Mouse (Mus musculus): ENCODE measurements around the gene Enox2.
A peak's percentile ranks its signal among the peaks of the same experiment; 100 is the strongest.
"Not testable (repeated sequence)": the region's sequence is repeated elsewhere in the genome, so short reads cannot be mapped to it uniquely, and the experiment has no call there.

The Enox2 gene

GRCm38 (mm10) chrX:49287700-49288563 is at the start of gene Enox2:
Gene Enox2 (minus strand): TSS chrX:49288259.
- DNase-seq (ENCODE audit: low spot score), result peak; percentile 83

- DNase-seq (ENCODE audit: low spot score), result no peak
Observed at GRCm38 (mm10) chrX:49309496-49309895, 21.4 kb upstream of the Enox2 start.

- DNase-seq (ENCODE audit: low spot score), result no peak
Observed at GRCm38 (mm10) chrX:49306659-49307058, 18.6 kb upstream of the Enox2 start.

- DNase-seq (ENCODE audit: low spot score), result no peak
Observed at GRCm38 (mm10) chrX:49279918-49280586, 8.0 kb downstream of the Enox2 start.

GRCm38 (mm10) chrX:49273487-49274042 is 14.5 kb downstream of the Enox2 start:
- no peak for DNase-seq (ENCODE audit: low spot score)

- no peak for DNase-seq (ENCODE audit: low spot score)
Observed at GRCm38 (mm10) chrX:49250816-49251215, 37.2 kb downstream of the Enox2 start.

GRCm38 (mm10) chrX:49225792-49226426 is 62.1 kb downstream of the Enox2 start:
- DNase-seq (ENCODE audit: low spot score), result no peak

- no peak for DNase-seq (ENCODE audit: low spot score)
Observed at GRCm38 (mm10) chrX:49216422-49216821, 71.6 kb downstream of the Enox2 start.

GRCm38 (mm10) chrX:49196386-49196785 is 91.7 kb downstream of the Enox2 start:
- DNase-seq (ENCODE audit: low spot score), result no peak

- DNase-seq (ENCODE audit: low spot score), result no peak
Observed at GRCm38 (mm10) chrX:49181136-49181535, 106.9 kb downstream of the Enox2 start.

GRCm38 (mm10) chrX:49178670-49179069 is 109.4 kb downstream of the Enox2 start:
- no peak for DNase-seq (ENCODE audit: low spot score)

- DNase-seq (ENCODE audit: low spot score), result no peak
Observed at GRCm38 (mm10) chrX:49154280-49154679, 133.8 kb downstream of the Enox2 start.

- no peak for DNase-seq (ENCODE audit: low spot score)
Observed at GRCm38 (mm10) chrX:49124774-49125429, 163.2 kb downstream of the Enox2 start.

- DNase-seq (ENCODE audit: low spot score), result no peak
Observed at GRCm38 (mm10) chrX:49116465-49116864, 171.6 kb downstream of the Enox2 start.

GRCm38 (mm10) chrX:49112412-49112811 is 175.6 kb downstream of the Enox2 start:
- no peak for DNase-seq (ENCODE audit: low spot score)

- DNase-seq (ENCODE audit: low spot score), result not testable (repeated sequence)
Observed at GRCm38 (mm10) chrX:49100542-49100941, 187.5 kb downstream of the Enox2 start.

- no peak for DNase-seq (ENCODE audit: low spot score)
Observed at GRCm38 (mm10) chrX:49096249-49096648, 191.8 kb downstream of the Enox2 start.

- no peak for DNase-seq (ENCODE audit: low spot score)
Observed at GRCm38 (mm10) chrX:49075055-49075454, 213.0 kb downstream of the Enox2 start.

GRCm38 (mm10) chrX:49073563-49073962 is 214.5 kb downstream of the Enox2 start:
- DNase-seq (ENCODE audit: low spot score), result no peak

GRCm38 (mm10) chrX:49045118-49045517 is 242.9 kb downstream of the Enox2 start:
- no peak for DNase-seq (ENCODE audit: low spot score)

GRCm38 (mm10) chrX:49009746-49010145 is 278.3 kb downstream of the Enox2 start:
- DNase-seq (ENCODE audit: low spot score), result no peak

GRCm38 (mm10) chrX:49005655-49006054 is 282.4 kb downstream of the Enox2 start:
- DNase-seq (ENCODE audit: low spot score), result no peak
